Mouse (Mus musculus) heart, adult 2 months (tissue): ENCODE data around the gene Pafah2.

ENCODE experiments used
- CTCF ChIP-seq: fragments of 200-600 bp; IDR thresholded peaks from 2 replicates; pipeline ENCODE4 v1.8.1; 2022; ENCODE audit warnings: antibody characterized with exemption, mild to moderate bottlenecking, moderate library complexity
- POLR2A ChIP-seq: fragments of 200-500 bp; IDR thresholded peaks from 2 replicates; pipeline ENCODE4 v1.6.1; 2011; ENCODE audit warnings: mild to moderate bottlenecking, low read depth, low read length, control low read depth; ENCODE audit not compliant: insufficient read depth

DNA sequence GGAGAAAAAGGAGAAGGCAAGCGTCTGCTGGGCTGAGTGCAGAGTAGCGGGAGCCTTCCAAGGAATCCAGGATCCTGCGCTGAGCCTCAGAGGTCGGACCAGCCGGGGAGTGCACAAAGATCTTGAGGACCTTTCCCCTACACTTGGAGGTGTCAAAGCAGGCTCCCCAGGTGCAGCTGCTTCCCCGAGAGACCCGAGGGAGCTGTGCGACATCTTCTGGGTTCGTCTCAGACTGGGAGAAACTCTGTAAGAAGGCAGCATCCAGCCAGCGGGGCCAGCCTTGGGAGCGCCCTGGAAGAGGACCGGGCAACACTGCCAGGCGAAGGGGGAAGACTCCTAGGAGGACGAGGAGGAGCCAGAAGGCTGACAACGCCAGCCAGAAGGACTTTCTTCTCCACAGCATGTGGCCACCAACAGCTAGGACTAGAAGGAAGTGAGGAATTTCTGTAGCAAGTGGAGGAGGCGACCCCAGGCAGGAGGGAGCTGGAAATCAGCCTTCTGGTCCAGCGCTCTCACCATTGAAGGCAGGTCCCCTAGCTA is 24.7 kb upstream of the Pafah2 start:
- no peak for TF ChIP-seq CTCF
- TF ChIP-seq POLR2A = no peak
